In genomic region chr6:5005491-5006275, GRCm38 (mm10) we compare ENCODE assay signal across 9 mouse cellular contexts.
DNase-seq lines count a peak whose midpoint lies in the region; ATAC-seq lines count a peak whose summit lies in the region.
"Had no signal": no experiment of that assay in that cellular context is flagged by ENCODE, and none has a peak within 500 bp of the region (broad histone marks: within the 10 kb centered on the region; RNA-seq: fewer than 3 reads in every experiment).

No protein-coding gene starts in this region.

- no peak overlapping the region for H3K4me3 ChIP-seq in forebrain, embryonic 10.5 days
- no peak overlapping the region for H3K4me3 ChIP-seq in forebrain, embryonic 11.5 days (ENCODE audit: low read depth, low read length)
- H3K4me3 ChIP-seq in intestine, embryonic 16.5 days (ENCODE audit: low read length): no peak overlapping the region

- 0 out of 2 replicates have a peak overlapping the region, but pooled peaks have one; percentile 51 for H3K27ac ChIP-seq in forebrain, embryonic 10.5 days
- no peak overlapping the region for H3K27ac ChIP-seq in forebrain, embryonic 11.5 days (ENCODE audit: low read depth, low read length)
- peak overlapping the region; percentile 46 for H3K27ac ChIP-seq in intestine, embryonic 16.5 days (ENCODE audit: low read length)
- H3K27ac ChIP-seq: liver, embryonic 14.5 days had no signal

- ATAC-seq in forebrain, embryonic 11.5 days (replicated peaks; ENCODE audit: low FRiP score): no peak
- ATAC-seq in intestine, embryonic 16.5 days: peak; percentile 85

- DNase-seq in forebrain, embryonic 10.5 days (ENCODE audit: extremely low spot score, low spot score): no peak
- DNase-seq in forebrain, embryonic 11.5 days (ENCODE audit: low spot score): no peak
- peak; percentile 41 for DNase-seq in 3T3-L1 (ENCODE audit: low read depth, low spot score)
- DNase-seq in cerebellum, postnatal 25 days: peak; percentile 82 to 89
- DNase-seq in layer of hippocampus, postnatal 10 days (ENCODE audit: low spot score in 2 of 2): no peak
- DNase-seq in kidney, postnatal 10 days: no peak
- DNase-seq in B cell, adult 2 months: no peak

- H3K36me3 ChIP-seq in forebrain, embryonic 10.5 days (replicated peaks): no peaks in the 10 kb centered on the region
- no peaks in the 10 kb centered on the region for H3K36me3 ChIP-seq in forebrain, embryonic 11.5 days (ENCODE audit: control insufficient read depth, insufficient read depth, low read length)
- no peaks in the 10 kb centered on the region for H3K36me3 ChIP-seq in intestine, embryonic 16.5 days (ENCODE audit: control insufficient read depth, insufficient read depth, low read length)

- H3K27me3 ChIP-seq in forebrain, embryonic 10.5 days (ENCODE audit: poor library complexity, severe bottlenecking): no peaks in the 10 kb centered on the region
- H3K27me3 ChIP-seq in forebrain, embryonic 11.5 days (ENCODE audit: control insufficient read depth, insufficient read depth, low read length): no peaks in the 10 kb centered on the region
- no peaks in the 10 kb centered on the region for H3K27me3 ChIP-seq in intestine, embryonic 16.5 days (replicated peaks; ENCODE audit: control insufficient read depth, insufficient read depth, low read length)

- H3K9ac ChIP-seq in forebrain, embryonic 11.5 days (ENCODE audit: low read length): no peak overlapping the region
- H3K9ac ChIP-seq in intestine, embryonic 16.5 days (ENCODE audit: low read depth, low read length): no peak overlapping the region
- H3K9ac ChIP-seq: liver, embryonic 14.5 days had no signal

- H3K4me2 ChIP-seq in forebrain, embryonic 11.5 days (ENCODE audit: low read depth, low read length, severe bottlenecking): no peak overlapping the region
- no peak overlapping the region; the same call in 1 of the 2 replicates for H3K4me2 ChIP-seq in intestine, embryonic 16.5 days (ENCODE audit: low read depth, low read length)

- peaks cover 49% of the 10 kb centered on the region for H3K4me1 ChIP-seq in forebrain, embryonic 10.5 days
- H3K4me1 ChIP-seq in forebrain, embryonic 11.5 days (replicated peaks; ENCODE audit: control insufficient read depth, insufficient read depth, low read length): peaks cover 1% of the 10 kb centered on the region
- H3K4me1 ChIP-seq in intestine, embryonic 16.5 days (ENCODE audit: control insufficient read depth, insufficient read depth, low read length): 0 out of 2 replicates have a peak, but pooled peaks cover 3% of the 10 kb centered on the region

- H3K9me3 ChIP-seq in forebrain, embryonic 10.5 days: no peaks in the 10 kb centered on the region
- H3K9me3 ChIP-seq in forebrain, embryonic 11.5 days (ENCODE audit: control insufficient read depth, low read length): no peaks in the 10 kb centered on the region
- no peaks in the 10 kb centered on the region for H3K9me3 ChIP-seq in intestine, embryonic 16.5 days (ENCODE audit: control insufficient read depth, low read length)

- 71% methylated on average over 22 of the region's 22 CpGs for WGBS in forebrain, embryonic 10.5 days
- WGBS in forebrain, embryonic 11.5 days: 65% methylated on average over 22 of the region's 22 CpGs
- WGBS in intestine, embryonic 16.5 days: 40% methylated on average over 22 of the region's 22 CpGs

Comparison
In these comparisons a context has a peak if more than half of its experiments do, and no peak if none do; other contexts are left out.
1. DNase-seq: peak in 3T3-L1 (single experiment) and cerebellum, postnatal 25 days (2 of 2); none in forebrain, embryonic 10.5 days (single experiment), forebrain, embryonic 11.5 days (single experiment), layer of hippocampus, postnatal 10 days (0 of 2), kidney, postnatal 10 days (single experiment) and B cell, adult 2 months (0 of 2).